Mouse (Mus musculus): ENCODE data around the gene Kirrel3.

DNA sequence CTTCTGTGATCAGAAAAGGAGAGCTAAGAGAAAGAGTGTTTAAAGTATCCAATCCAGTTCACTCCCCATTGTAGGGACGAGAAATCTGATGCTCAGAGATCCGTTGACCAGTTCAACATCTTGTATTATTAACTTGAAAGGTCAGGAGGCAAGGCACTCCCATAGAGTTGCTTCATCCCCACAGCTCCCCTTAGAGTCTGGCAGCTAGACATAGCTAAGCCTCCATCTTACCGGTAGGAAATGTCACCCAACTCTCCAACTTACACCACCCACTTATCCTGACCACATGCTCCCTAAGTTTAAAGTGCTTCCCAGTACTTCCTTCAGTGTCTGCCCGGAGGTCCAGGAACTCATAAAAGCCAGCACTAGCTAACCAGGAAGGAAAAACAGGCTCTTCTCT lies 202.7 kb downstream of the Kirrel3 start:
- no peak for TF ChIP-seq CTCF (IDR thresholded peaks at IDR 0.05; ENCODE audit: low read depth)
- TF ChIP-seq EP300 (IDR thresholded peaks at IDR 0.05; ENCODE audit: low read depth): no peak
